Mouse (Mus musculus): ENCODE results near the gene Rgs4. TPM values are rescaled to one million over a fixed set of nuclear protein-coding genes. Genes with fewer than 3 reads are reported as not detected.

The Rgs4 gene
- 10 to 100 TPM; 13.4 to 19.0 TPM for total RNA-seq (2021)

GRCm38 (mm10) chr1:169747473-169747872 lies at the start of gene Rgs4:
Rgs4 (minus strand) TSS chr1:169747642.
- DNase-seq, result peak; percentile 47 to 52
- intact Hi-C loops (cut with DNase I), result loop anchor here (5.0 kb wide), 2 partner anchors 170 to 215 kb away; partner anchors contain the start of gene Nuf2

DNA sequence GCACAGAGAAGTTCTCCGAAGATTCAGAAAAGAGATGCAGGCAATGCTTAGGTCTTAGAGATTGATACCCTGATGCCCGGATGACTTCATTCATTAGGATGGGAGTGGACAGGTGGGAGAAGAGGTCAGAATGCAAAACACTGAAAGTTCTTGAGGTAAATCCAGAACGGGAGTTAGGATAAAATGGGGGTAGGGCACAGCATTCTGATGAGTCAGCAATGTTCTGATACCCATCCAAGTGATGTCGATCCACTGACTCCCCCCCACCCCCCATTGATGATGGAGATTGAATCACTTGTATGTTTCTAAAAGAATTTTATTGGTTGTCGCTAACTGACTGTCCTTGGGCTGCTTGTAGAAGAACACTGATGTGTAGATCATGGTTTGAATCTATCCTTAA lies 45.0 kb upstream of the Rgs4 start:
- DNase-seq, result no peak
- intact Hi-C loops (cut with DNase I), result no loop called here

- DNase-seq, result no peak
- intact Hi-C loops (cut with DNase I), result no loop called here
Observed at GRCm38 (mm10) chr1:169785981-169786380, 38.5 kb upstream of the Rgs4 start.

DNA sequence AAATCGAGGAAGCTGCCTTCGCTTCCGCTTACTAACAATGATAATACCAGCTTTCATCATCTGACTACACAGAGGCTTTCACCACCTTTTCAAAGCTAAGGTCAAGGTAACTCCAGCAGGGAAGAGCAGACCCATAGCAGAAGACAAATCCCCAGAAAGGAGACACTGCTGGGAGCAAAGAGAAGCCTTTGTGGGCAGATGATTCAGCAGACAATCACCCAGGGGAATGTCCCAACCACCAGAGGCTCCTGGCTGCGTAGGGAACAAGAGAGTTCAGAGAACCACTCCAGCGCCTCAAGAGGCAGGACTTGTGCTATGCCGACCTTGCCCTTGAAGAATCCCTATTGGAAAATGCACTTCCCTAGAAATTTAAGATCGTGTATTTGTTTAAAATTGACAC lies 29.1 kb upstream of the Rgs4 start:
- intact Hi-C loops (cut with DNase I), result no loop called here
- no peak for DNase-seq

GRCm38 (mm10) chr1:169764619-169764955 lies 17.1 kb upstream of the Rgs4 start:
- DNase-seq, result no peak
- intact Hi-C loops (cut with DNase I), result no loop called here

- DNase-seq, result no peak
- intact Hi-C loops (cut with DNase I), result no loop called here
Observed at GRCm38 (mm10) chr1:169763858-169764618, 16.6 kb upstream of the Rgs4 start.

GRCm38 (mm10) chr1:169762524-169762923 lies 15.1 kb upstream of the Rgs4 start:
- intact Hi-C loops (cut with DNase I), result no loop called here

GRCm38 (mm10) chr1:169756532-169756931 lies 9.1 kb upstream of the Rgs4 start:
- no peak for DNase-seq
- intact Hi-C loops (cut with DNase I), result no loop called here

More at GRCm38 (mm10) chr1:169762524-169762923, 15.1 kb upstream of the Rgs4 start:
- no peak for DNase-seq

DNA sequence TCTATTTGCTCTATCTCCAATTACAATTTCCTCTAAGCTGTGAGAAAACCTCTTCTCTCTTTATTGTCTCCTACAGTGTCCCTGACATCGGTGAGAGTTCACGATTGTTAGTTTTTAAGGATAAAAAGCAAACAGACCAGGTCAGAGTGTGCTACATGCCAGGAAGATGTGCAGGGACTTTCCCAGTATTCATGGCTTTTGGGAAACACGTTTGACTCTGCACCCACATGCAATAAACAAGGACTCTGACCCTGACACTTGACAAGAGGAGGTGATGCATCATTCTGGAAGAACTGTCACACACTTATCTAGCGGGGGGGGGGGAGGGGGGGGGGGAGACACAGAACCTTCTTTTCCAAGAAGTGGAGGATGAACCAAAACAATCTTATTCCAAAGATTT lies 5.0 kb upstream of the Rgs4 start:
- DNase-seq, result no peak
- intact Hi-C loops (cut with DNase I), result no loop called here

DNA sequence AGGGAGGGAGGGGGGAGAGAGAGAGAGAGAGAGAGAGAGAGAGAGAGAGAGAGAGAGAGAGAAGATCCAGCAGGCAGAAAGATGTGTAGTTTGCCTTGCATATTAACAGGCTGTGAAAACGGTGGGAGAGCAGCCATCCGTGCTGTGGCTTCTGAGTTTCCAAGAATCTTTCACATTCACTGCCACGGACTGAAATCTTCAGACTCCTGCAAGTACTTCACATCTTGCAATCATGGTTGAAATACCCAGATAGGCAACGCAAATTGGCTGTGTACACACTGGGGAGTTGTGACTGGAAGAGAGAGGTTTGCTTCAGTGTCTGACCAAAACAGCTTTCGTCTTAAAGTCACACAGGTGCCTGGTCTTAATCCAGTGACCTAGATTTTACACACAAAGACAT lies 997 bp upstream of the Rgs4 start:
- intact Hi-C loops (cut with DNase I), result loop anchor here (5.0 kb wide), 2 partner anchors 169 to 216 kb away; partner anchors contain the start of gene Nuf2
- no peak for DNase-seq

DNA sequence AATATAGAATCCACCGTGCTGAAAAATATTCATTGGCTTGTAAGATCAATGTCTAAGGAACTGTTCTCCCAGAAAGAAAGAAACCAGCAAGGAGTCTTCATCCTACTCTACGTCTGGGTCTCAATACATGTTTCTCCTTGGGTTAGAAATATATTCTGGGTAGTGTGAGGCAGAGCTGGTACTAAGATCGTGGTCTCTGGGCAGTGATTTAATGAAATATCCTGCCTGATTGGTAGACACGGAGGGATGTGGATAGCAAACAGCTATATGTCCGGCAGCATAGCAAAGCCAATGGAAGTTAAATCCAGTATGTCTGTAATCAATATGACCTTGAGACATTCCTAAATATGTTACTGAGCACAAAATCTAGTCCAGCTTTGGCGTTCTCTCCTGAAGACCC lies 460 bp upstream of the Rgs4 start:
- intact Hi-C loops (cut with DNase I), result loop anchor here (5.0 kb wide), 2 partner anchors 169 to 216 kb away; partner anchors contain the start of gene Nuf2
- no peak for DNase-seq

DNA sequence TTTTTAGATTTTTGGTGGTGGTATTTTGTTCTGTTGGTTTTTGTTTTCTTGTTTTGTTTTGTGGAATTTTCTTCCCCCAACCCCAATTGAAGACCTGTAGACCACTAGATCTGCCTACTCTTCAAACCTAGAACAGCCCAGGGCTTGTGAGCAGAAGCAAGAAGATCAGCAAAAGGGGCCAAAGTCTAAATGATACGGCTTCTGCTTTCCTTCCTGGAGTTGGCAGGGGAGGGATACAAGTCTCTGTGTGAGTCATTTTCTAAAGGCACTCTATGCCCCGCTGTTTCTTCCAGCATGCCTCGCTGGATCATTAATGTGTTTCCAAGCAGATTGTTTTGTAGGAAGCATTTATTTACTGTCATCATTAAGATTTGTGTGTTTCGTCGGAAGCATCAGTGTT lies 6.3 kb downstream of the Rgs4 start:
- intact Hi-C loops (cut with DNase I), result no loop called here
- no peak for DNase-seq

DNA sequence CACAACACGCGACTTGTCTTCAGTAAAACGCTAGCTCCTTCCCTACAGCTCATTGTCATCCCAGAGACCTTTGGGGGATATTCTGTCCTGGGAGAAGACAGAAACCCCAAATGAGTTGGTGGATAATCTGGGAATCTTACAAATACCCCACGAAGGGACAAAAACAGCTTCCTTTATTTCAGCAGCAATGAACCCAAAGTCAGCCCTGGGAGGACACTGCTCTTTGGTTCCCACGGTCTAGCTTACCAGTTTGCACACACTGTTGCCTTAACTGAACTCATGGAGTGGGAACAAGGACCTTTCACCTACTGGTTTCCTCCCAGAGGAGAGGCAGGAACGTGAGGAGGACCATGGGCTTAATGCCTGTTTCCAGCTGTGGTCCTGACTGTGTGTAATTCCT lies 10.2 kb downstream of the Rgs4 start:
- intact Hi-C loops (cut with DNase I), result no loop called here
- peak; percentile 35 to 37 for DNase-seq

DNA sequence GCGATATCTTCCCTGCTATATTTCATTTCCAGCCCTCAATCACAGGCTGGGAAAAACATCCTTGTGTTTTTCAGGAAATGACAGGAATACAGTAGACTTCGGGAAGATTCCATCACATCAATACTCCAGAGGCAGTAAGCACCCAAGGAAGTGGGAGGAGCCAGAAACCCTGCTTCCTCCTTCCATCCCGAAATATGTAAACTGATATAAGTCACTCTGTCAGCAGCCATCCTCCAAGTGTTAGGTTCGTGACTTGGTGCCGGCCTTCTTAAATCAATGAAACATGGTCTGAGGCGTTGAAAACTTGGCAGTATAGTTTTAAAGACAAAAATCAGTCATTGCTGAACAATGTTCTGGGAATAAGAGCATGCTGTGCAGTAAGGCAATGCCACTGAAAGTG lies 11.3 kb downstream of the Rgs4 start:
- intact Hi-C loops (cut with DNase I), result no loop called here

DNA sequence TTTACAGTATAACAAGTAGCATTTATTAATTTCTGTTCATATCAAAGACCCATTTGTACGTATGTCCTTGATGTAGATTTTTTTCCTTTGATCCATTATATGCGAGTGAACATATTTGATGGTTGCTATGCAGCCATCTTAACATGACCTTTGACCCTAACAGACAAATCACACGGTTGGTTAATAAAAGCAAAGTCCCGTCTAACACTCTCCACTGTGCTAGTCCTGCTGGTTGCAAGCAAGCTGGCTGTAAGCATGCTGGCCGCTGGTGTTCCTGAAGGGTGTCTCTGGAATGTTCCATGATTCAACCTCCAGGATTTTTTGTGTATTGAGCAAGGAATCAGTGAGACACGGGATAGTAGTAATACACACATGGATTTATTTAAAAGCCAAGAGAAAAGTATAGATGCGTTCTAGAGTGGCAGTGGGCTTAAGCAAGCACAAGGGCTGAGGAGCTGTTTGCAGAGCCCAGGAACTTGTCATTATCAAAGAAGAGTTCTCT lies 16.8 kb downstream of the Rgs4 start:
- no peak for DNase-seq
- intact Hi-C loops (cut with DNase I), result no loop called here

More for the DNA sequence above, 11.3 kb downstream of the Rgs4 start:
- no peak for DNase-seq

DNA sequence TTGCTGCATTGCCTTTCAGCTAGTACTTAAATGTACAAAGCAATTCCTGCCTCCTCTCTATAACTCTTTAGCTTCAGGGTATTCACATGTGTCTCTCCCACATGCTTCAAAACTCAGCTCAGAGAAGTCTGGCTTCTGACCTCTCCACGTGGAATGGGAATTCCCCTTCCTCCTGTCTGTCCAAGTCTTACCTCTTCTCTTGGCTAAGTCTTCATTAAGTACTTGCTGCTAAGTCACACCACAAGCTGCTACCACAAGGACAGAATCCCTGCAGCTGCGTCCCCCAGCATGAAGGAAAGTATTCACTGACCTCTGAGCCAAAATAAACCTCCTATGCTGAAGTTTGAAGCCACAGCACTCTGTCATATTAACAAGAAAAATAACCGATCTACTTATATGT lies 21.1 kb downstream of the Rgs4 start:
- DNase-seq, result no peak
- intact Hi-C loops (cut with DNase I), result no loop called here

DNA sequence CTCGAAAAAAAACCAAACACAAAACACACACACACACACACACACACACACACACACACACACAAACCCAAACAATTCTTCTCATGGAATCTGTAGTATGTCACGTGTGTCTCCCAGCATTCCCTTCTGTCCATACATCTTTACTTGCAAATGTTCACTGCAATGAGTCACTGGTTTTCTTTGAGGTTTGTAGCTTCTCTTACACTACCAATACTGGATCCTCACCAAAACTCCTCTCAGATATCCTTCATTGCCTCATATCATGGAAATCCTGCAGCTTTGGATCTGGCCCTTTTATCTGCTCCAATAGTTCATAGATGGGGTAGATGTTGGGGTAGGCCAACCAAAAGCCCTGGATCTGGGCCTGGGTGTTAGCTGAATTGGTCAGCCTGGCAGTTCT lies 25.6 kb downstream of the Rgs4 start:
- intact Hi-C loops (cut with DNase I), result no loop called here
- DNase-seq, result no peak

DNA sequence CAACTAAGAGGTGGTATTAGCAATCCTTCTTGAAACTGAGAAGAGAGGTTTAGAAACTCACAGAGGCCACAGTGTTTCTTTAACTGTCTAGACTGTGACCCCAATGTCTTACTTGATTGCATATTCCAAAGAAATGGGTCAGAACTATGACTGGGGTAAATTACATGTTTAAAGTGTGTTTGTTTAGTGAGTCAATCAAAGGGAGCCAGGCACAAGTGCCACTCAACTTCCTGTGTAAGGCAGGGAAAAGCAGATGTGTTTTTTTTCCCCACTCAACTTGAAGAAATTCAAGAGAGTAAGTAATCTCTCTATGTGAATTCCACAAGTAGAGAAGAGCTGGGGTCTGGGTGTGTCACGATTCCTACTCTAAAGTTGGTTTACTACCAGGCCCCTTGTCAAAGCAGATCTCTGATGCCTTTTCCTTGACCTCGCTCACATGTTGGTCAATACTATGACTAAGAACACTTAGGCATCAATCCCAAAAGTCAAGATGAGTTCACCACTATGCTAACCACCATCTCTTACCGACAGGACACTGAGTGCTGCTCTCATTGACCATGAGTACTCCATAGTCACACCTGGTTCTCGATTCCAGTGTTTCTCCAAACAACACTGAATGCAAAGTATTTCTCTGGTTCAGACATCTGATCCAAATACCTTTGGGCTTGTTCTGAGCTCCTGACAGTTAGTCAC lies 42.9 kb downstream of the Rgs4 start:
- no peak for DNase-seq
- intact Hi-C loops (cut with DNase I), result no loop called here

GRCm38 (mm10) chr1:169699184-169699583 lies 48.3 kb downstream of the Rgs4 start:
- intact Hi-C loops (cut with DNase I), result no loop called here
- no peak for DNase-seq

DNA sequence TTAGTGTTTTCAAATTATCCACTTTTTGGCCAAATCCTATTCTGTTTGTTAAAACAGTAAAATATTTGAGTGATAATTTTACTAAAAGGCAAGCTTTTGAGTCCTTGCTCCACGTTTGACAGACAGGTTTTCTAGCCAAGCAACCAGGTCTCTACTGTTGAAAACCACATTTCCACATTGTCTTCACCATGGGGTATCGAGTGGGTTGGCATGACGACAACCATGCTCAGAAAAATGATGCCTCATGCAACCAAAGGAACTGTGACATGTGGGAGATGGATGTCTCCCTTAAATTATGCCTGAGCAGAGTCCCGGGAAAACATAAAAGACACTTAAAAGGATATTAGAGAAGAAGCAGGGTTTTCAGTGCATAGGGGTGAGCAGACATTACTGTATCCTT lies 50.2 kb downstream of the Rgs4 start:
- intact Hi-C loops (cut with DNase I), result no loop called here
- DNase-seq, result no peak

- intact Hi-C loops (cut with DNase I), result no loop called here
- DNase-seq, result no peak
Observed at GRCm38 (mm10) chr1:169695356-169695755, 52.1 kb downstream of the Rgs4 start.

GRCm38 (mm10) chr1:169693537-169693936 lies 53.9 kb downstream of the Rgs4 start:
- DNase-seq, result no peak
- intact Hi-C loops (cut with DNase I), result no loop called here

All from heart, postnatal 10 days (tissue).